Mouse (Mus musculus): ENCODE measurements at regions not wholly inside any gene's neighbourhood (a gene's known extent, or its start where the extent isn't known, plus 50 kb on each side); places are given as distances from the start of the nearest gene placed in this dataset.

DNA sequence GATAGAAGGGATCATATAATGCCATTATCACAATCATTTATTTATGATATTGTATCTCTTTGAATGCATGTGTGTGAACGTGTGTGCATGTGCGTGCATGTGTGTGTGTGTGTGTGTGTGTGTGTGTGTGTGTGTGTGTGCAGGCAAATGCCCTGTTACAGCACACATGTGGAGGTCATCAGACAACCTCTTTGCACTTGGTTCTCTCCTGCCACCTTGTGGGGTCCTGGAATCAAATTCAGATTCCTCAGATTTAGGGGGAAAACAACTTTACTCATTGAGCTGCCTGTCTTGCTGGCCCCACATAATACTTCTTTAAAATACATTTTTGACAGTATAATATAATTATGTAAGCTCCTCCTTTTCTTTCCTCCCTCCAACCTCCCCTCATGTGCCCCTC, 195.7 kb upstream of the Zic1 start:
- CTCF ChIA-PET: interaction anchor here (0.7 kb wide), 1 partner anchor 1417 kb away, joined by 6 read pairs; no protein-coding TSS in a partner anchor

DNA sequence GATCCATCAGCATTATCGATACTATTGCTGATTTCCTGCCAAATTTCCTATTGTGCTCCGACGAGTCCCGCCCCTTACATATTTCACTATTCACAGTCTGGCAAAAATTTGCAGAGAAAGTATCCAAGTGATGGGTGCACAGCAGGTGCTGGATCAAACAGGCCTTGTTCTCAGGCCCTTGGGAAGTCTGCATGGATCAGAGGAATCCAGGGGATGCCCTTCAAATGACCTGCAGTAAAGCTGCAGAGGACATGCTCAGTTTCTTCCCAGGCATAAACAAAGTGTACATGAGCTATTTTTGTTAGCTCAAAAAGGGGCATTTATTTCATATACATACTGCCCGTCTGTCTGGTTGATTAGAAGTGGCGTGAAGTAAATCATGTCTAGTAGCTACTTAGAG, 194.2 kb upstream of the Zic1 start:
- CTCF ChIA-PET: no interaction called here

DNA sequence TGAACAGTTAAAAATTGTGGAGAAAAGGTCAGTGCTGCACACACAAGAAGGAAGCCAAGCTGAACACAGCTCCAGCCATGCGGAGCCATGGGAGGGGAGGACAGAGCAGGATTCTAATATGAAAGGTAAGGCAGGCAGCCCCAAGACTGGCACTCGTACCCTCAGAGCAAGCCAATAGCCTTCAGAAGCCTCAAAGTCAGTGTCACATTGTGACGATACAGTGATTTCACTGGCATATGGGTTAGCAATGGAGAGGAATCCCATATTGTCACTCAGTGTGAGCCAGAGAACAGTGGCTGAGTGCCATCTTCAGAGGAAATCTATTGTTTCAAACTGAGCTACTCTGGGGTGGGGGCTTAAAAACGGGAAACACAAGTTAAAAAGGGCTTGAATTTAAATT, 181.4 kb upstream of the Zic1 start:
- CTCF ChIA-PET: no interaction called here

DNA sequence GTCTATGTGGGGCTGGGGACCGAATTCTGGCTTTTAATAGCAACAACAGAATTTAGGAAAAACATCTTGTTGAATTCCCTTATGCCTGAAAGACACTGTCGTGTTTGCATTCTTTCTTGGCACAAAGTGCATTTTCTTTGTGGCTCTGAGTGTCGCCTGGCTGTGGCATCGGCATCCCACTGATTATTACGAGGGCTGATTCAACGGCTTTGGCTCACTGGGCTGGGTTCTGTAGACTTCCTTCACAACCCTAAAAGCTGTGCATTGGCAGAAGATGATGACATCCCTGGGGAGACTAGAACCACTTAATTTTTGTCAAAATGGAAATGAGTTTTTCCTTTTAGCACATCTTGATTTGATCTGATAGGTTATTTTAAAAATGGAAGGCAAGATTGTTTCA, 179.8 kb upstream of the Zic1 start:
- CTCF ChIA-PET: no interaction called here

DNA sequence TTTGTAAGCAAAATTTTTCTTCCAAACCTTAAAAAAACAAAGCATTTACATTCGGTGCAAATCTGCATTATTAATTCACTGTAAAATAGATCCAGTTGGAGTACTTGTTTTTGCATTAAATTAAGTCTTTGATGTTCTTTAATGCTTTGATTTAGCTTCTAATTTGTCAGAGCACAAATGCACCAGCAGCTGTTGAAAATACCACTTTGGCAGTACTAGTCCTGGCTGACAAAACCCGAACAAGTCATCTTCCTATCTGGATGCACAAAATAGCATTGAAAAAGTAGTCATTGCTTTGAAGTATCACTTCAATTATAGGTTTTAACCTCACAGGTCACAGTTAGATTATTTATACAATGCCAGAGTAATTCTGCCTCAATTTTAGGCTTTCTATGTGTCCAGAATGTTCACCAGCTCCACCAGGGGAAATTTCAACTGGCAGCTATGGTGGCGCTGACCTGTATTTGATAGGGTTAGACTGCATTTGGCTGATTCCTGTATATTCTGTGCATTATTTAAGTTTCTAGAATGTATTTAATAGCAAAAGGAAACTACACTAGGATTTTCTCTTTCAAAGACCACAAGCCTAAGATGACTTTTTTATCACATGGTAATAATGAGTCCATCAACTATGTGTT, 163.3 kb upstream of the Zic1 start:
- CTCF ChIA-PET: no interaction called here

DNA sequence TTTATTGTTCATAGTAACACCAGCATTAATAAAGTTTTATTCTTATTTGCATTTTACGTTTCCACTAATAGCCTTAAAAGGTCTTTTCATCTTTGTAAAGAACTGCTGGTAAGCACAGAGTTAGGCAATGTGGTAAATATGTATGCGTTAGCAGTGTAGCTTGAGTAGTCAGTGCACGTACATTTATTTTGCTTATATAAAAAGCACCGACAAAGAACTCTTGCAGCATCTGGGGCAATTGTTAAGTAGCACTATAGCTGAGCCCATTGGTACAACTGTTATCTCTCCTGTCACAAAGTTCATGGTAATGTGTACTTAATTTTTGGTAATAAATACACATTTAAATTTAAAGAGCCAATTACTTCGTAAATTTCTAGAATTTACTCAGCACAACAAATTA, 162.8 kb upstream of the Zic1 start:
- CTCF ChIA-PET: no interaction called here

DNA sequence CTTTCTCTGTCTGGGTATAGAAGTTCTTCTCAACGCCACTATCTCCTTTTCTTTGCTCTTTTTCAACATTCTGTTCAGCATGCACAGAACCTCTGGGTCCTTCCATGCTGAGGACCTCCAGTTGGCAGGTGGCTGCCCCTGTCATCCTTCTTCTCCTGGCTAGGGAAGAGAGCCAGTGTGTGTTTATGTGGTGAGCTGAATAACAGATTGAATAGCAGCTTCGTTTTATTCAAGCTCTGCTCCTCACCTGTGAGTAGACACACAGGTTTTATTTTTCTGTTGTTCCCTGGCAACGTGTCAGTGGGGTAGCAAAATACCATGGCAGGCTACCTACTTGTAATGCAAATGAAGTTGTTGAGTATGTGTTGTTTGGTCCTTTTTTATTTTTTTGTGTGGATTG, 154.9 kb upstream of the Zic1 start:
- CTCF ChIA-PET: no interaction called here

DNA sequence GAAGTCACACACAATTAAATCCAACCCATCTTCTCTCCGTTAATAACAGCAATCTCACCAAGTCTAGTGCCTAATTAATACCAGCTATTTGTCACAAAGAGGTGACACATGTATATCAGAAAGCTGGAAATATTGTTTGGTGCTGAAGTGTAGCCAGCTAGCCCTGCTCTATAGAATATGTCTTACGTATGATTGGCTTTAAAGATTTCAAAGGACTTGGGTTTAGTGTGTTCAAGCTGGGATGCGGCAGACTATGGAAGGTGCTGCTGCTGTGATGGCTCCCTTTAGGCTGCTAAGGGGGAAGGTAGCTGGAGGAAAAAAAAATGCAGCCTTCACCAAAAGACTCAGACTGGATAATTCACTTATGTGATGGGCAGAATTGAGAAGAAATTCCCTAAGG, 144.1 kb upstream of the Zic1 start:
- CTCF ChIA-PET: no interaction called here

DNA sequence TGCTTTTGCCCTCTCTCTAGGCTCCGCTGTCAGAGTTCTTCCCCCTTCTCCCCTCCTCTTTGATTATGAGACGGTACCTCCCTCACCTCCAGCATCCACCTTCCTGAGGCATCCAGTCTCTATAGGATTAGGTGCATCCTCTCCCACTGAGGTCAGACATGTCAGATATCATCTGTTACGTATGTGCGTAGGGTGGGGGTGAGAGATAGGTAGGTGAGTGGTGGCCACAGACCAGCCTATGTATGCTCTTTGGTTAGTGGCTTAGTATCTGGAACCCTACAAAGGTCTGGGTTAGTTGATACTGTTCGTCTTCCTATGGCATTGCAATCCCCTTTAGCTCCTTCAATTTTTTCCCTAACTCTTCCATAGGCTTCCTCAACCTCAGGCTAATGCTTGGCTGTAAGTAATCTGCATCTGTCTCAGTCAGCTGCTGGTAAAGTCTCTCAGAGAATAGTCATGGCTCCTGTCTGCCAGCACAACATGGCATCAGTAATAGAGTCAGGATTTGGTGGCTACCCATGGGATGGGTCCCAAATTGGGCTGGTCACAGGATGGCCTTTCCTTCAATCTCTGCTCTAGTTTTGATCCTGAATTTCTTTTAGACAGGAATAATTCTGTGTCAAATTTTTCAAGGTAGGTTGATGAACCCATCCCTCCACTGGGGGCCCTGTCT, 138.2 kb upstream of the Zic1 start:
- CTCF ChIA-PET: no interaction called here

DNA sequence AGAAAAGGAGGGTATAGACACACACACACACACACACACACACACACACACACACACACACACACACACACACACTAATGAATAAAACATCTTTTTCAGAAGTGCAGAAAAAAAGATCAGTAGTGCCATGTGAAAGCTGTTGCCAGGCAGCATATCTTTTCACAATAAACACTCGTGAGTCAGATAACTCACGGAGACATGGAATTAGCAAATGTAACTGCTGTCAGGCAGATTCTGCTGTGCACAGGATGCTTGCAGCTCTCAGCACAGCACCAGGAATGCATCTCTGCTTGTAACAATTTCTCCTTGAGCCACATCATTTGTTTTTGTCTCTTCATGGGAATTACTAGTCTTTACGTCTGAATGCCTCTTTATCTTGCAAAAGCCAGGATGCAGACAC, 111.0 kb upstream of the Zic1 start:
- CTCF ChIA-PET: no interaction called here

DNA sequence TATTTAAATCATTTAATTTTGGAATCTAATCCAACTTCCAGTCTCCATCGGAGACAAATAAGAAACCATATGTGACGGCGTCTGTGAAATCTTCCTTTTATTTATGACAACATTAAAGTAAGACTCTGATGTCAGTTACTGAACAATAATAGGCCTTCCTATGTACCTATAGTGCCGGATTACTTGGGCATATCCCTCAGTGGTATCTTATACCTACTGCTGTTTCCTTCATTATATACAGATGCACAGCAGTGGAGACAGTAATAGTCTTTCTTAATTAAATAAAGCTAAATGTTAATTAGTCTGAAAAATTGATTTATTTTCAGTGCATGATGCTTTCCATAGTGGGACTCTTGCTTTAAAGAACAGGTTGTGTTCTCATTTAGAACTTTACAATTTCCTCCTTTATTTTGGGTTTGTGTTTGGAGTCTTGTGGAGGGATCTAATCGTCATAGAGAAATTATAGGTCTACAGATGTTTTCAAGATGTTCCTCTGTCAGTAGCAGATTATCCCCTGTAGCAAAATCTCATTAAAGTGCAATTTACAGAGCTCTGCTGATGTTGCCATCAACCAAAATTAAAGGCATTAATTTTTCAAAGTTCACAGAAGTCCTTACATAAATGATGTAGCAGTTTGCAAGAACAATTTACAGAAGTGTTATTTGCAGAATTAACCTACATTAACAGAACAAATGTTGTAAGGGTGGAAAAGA, 97.3 kb upstream of the Zic1 start:
- CTCF ChIA-PET: no interaction called here

DNA sequence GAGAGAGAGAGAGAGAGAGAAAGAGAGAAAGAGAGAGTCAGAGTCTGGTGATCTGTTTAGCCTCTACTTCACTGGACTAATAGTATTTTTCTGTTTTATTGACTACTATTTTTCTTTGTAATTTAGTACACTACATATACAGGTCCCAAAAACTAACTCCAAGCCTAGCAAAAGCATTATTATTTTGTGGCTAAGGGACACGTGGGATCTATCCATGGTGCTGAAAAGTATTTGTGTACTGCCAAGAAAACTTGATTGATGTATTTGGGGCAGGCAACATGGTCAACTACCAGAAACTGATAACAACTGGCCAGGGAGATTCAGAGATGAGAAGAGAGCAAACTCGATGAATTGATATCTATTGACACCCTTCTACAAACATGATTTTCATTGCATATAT, 94.3 kb upstream of the Zic1 start:
- CTCF ChIA-PET: no interaction called here

DNA sequence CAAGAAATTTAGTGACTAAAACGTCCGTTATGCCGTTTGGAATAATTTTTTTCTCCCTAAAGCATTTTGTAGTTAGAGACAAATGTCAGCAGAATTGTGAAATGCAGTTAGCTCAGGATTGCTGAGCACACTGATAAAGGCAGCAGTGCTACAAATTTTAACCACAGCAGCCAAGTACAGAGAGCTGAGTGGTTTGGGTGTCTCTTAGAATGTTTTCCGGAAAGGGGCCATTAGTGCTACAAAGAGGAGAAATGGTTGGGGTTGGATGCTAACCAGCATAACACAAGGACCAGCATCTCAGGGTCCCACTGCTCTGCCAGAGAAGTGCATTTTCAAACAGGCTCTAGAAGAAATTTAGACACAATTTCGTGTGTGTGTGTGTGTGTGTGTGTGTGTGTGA, 91.2 kb upstream of the Zic1 start:
- CTCF ChIA-PET: no interaction called here

DNA sequence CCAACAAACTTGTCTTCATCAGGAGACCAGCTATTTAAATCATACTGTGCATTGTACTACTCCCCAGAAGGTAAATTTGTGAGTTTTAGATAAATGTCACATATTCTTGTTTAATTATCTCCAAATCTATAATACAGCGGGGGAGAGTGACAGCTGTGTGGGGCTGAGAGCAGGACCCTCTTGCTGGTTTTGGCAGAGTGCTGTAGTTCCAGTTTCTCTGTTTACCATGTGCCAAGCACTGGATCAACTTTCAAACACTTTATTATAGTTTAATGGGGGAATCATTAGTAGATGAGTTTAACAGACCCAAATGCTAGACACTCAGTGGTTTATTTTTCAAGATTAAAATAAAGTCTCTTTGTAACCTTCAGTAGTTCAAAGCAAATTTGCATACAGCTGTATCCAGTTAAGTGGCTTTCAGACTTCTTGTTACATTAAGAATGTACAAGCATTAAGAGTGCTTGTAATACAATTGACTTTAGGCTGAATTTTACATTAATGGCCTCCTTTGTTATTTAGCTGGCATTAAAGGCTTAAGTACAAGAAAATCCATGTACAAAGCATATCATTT, 90.7 kb upstream of the Zic1 start:
- CTCF ChIA-PET: no interaction called here

DNA sequence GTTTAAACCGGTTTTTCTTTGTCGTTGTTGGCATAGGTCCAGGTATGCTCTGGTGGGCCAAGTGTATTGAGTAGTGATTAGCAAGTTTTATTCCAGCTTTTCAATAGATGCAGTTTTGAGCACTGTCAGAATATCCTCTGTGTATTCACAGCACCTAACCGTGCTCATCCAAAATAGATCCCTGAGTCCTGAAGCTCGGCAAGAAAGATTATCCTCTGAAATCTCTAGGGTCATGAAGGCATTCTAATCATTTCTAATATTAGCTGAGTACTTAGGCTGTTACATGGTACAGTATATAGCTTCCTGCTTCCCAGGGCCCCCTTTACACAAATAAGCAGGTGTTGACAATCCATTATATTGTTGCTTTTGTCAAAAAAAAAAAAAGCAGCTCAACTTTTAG, 73.5 kb upstream of the Zic1 start:
- CTCF ChIA-PET: no interaction called here

Data from spleen, embryonic (tissue).